Comparison of ENCODE assay signal across 18 mouse cellular contexts in the genomic region with DNA sequence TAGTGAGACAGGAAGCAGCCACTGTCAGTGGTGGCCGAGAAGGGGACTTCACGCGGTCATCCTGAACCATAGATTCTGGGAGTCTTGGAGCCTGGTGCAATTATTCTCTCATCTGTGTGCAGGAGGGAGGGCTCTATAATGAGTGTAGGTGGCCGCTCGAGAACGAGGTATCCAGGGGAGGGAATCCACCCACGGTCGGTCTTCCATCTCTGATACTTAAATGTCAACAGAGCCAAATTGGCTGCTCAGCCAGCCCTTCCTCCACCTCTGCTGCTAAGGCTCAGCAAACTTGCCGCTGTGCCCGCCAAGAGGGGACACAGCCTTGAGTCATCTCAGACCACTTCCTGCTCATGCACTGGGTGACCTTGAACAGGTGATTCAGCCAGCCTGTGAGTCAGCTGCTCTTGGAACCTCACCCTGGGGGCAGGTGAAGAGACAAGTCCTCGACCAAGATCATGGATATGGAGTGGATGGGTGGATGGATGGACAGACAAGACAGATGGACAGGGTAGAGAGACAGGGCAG. TPM values are rescaled to one million over a fixed set of nuclear protein-coding genes. Genes with fewer than 3 reads are reported as not detected.
DNase-seq lines count a peak whose midpoint lies in the region; ATAC-seq and TF ChIP-seq lines count a peak whose summit lies in the region.
"Had no signal": no experiment of that assay in that cellular context is flagged by ENCODE, and none has a peak within 500 bp of the region (broad histone marks: within the 10 kb centered on the region; RNA-seq: fewer than 3 reads in every experiment).

No protein-coding gene starts in this region.

- no peaks in the 10 kb centered on the region for H3K27me3 ChIP-seq in kidney, postnatal 0 days (ENCODE audit: insufficient read depth, low read length)
- H3K27me3 ChIP-seq in kidney, embryonic 15.5 days, result no peaks in the 10 kb centered on the region
- H3K27me3 ChIP-seq in forebrain, embryonic 10.5 days (ENCODE audit: poor library complexity, severe bottlenecking), result no peaks in the 10 kb centered on the region
- H3K27me3 ChIP-seq: limb, embryonic 12.5 days; liver, embryonic 13.5 days; lung, embryonic 15.5 days; midbrain, embryonic 13.5 days had no signal

- H3K9me3 ChIP-seq in kidney, postnatal 0 days (replicated peaks; ENCODE audit: low read length), result no peaks in the 10 kb centered on the region
- H3K9me3 ChIP-seq in kidney, embryonic 15.5 days (replicated peaks), result no peaks in the 10 kb centered on the region
- no peaks in the 10 kb centered on the region for H3K9me3 ChIP-seq in forebrain, embryonic 10.5 days
- H3K9me3 ChIP-seq: heart, embryonic 10.5 days; limb, embryonic 12.5 days; liver, embryonic 13.5 days; lung, embryonic 15.5 days; midbrain, embryonic 13.5 days had no signal

- intact Hi-C loops in left cerebral cortex, adult 2 months (cut with DNase I), result no loop called here

- WGBS in kidney, postnatal 0 days, result 47% methylated on average over 11 of the region's 11 CpGs
- WGBS in kidney, embryonic 15.5 days, result 51% methylated on average over 11 of the region's 11 CpGs
- 88% methylated on average over 11 of the region's 11 CpGs for WGBS in forebrain, embryonic 10.5 days

- ATAC-seq in kidney, postnatal 0 days (replicated peaks; ENCODE audit: low FRiP score, low read depth), result peak; percentile 64
- no peak for ATAC-seq in kidney, embryonic 15.5 days (replicated peaks; ENCODE audit: low FRiP score)
- ATAC-seq: intestine, postnatal 0 days; midbrain, embryonic 13.5 days had no signal

- DNase-seq in kidney, postnatal 0 days (ENCODE audit: low spot score), result no peak
- DNase-seq in left cerebral cortex, adult 2 months (ENCODE audit: extremely low spot score in 1 of 2, low spot score in 2 of 2), result peak; percentile 26 to 36
- DNase-seq in left cerebral cortex, adult 11 months (ENCODE audit: low spot score), result no peak
- DNase-seq in 3134 (ENCODE audit: extremely low read depth, insufficient read length, low spot score), result peak; percentile 8
- DNase-seq in 416B (ENCODE audit: low read depth), result peak; percentile 56
- DNase-seq in forebrain, embryonic 10.5 days (ENCODE audit: extremely low spot score, low spot score), result no peak
- DNase-seq: cerebellum, postnatal 10 days; heart, postnatal 14 days; kidney, postnatal 10 days; liver, embryonic 13.5 days had no signal

- no peak overlapping the region for H3K27ac ChIP-seq in kidney, postnatal 0 days
- no peak overlapping the region for H3K27ac ChIP-seq in kidney, embryonic 15.5 days
- H3K27ac ChIP-seq in left cerebral cortex, adult 2 months, result no peak overlapping the region
- no peak overlapping the region for H3K27ac ChIP-seq in forebrain, embryonic 10.5 days
- H3K27ac ChIP-seq: heart, embryonic 10.5 days; hindbrain, embryonic 14.5 days; limb, embryonic 12.5 days; liver, embryonic 13.5 days; lung, embryonic 15.5 days; macrophage; midbrain, embryonic 13.5 days had no signal

- no peaks in the 10 kb centered on the region for H3K4me1 ChIP-seq in kidney, postnatal 0 days (replicated peaks; ENCODE audit: insufficient read depth, low read length)
- H3K4me1 ChIP-seq in kidney, embryonic 15.5 days, result peaks cover 38% of the 10 kb centered on the region
- peaks cover 31% of the 10 kb centered on the region for H3K4me1 ChIP-seq in forebrain, embryonic 10.5 days
- H3K4me1 ChIP-seq: liver, embryonic 13.5 days; lung, embryonic 15.5 days had no signal

- TF ChIP-seq CTCF in kidney, postnatal 0 days (IDR thresholded peaks at IDR 0.05; ENCODE audit: low read depth), result no peak
- TF ChIP-seq CTCF in left cerebral cortex, adult 2 months (IDR thresholded peaks at IDR 0.05), result no peak

- H3K4me2 ChIP-seq in kidney, postnatal 0 days (ENCODE audit: low read length), result no peak overlapping the region
- no peak overlapping the region for H3K4me2 ChIP-seq in kidney, embryonic 15.5 days
- H3K4me2 ChIP-seq: hindbrain, embryonic 14.5 days; limb, embryonic 12.5 days; liver, embryonic 13.5 days; lung, embryonic 15.5 days; midbrain, embryonic 13.5 days had no signal

- no peak overlapping the region for H3K4me3 ChIP-seq in kidney, postnatal 0 days (replicated peaks; ENCODE audit: low read depth, low read length)
- H3K4me3 ChIP-seq in kidney, embryonic 15.5 days (replicated peaks), result no peak overlapping the region
- H3K4me3 ChIP-seq in left cerebral cortex, adult 2 months, result no peak overlapping the region
- H3K4me3 ChIP-seq in forebrain, embryonic 10.5 days, result no peak overlapping the region
- H3K4me3 ChIP-seq: heart, embryonic 10.5 days; limb, embryonic 12.5 days; liver, embryonic 13.5 days; lung, embryonic 15.5 days; midbrain, embryonic 13.5 days had no signal

- H3K9ac ChIP-seq in kidney, postnatal 0 days (ENCODE audit: low read depth, low read length), result no peak overlapping the region
- H3K9ac ChIP-seq in kidney, embryonic 15.5 days, result no peak overlapping the region
- H3K9ac ChIP-seq: hindbrain, embryonic 14.5 days; limb, embryonic 12.5 days; liver, embryonic 13.5 days; lung, embryonic 15.5 days; midbrain, embryonic 13.5 days had no signal

- no peaks in the 10 kb centered on the region for H3K36me3 ChIP-seq in kidney, postnatal 0 days (ENCODE audit: insufficient read depth, low read length)
- no peaks in the 10 kb centered on the region for H3K36me3 ChIP-seq in kidney, embryonic 15.5 days
- no peaks in the 10 kb centered on the region for H3K36me3 ChIP-seq in forebrain, embryonic 10.5 days (replicated peaks)
- H3K36me3 ChIP-seq: heart, embryonic 10.5 days; limb, embryonic 12.5 days; liver, embryonic 13.5 days; lung, embryonic 15.5 days; midbrain, embryonic 13.5 days had no signal

RNA-seq across cellular contexts. Expression of a gene that starts 36.1 kb away (rescaled TPM):
- polyA plus RNA-seq in kidney, postnatal 0 days (2015; fragmentation: Nextera tagmentation; extraction: Ambion mirVana), result 0.64 and 0.82 TPM in 2 replicates
- polyA plus RNA-seq in kidney, embryonic 15.5 days (2015; fragmentation: Nextera tagmentation; extraction: Ambion mirVana), result 0.92 and 0.96 TPM in 2 replicates
- 10 to 100 TPM; 34.5 to 41.2 TPM for total RNA-seq in left cerebral cortex, adult 2 months (2021)
- 0.07 and 0.09 TPM in 2 replicates for polyA plus RNA-seq in forebrain, embryonic 10.5 days (2016; fragmentation: Nextera tagmentation; extraction: Ambion mirVana)
- polyA plus RNA-seq: liver, embryonic 13.5 days; macrophage had no signal

Comparison
In these comparisons a context has a peak if more than half of its experiments do, and no peak if none do; other contexts are left out.
1. DNase-seq: peak in left cerebral cortex, adult 2 months (2 of 2), 3134 (single experiment) and 416B (single experiment); none in kidney, postnatal 0 days (single experiment), left cerebral cortex, adult 11 months (single experiment) and forebrain, embryonic 10.5 days (single experiment).